Mouse (Mus musculus) gastrocnemius, adult 2 months (tissue): ENCODE results near the gene Fndc3a. TPM values are rescaled to one million over a fixed set of nuclear protein-coding genes. Genes with fewer than 3 reads are reported as not detected.

Source experiments
- DNase-seq: peaks from one replicate; pipeline ENCODE4 v3.0.0; 2022
- H3K27ac ChIP-seq: fragments of 200-600 bp; 2 replicates; pipeline ENCODE4 v1.8.1; 2022; ENCODE audit warnings: mild to moderate bottlenecking
- H3K4me3 ChIP-seq: fragments of 200-600 bp; 2 replicates; pipeline ENCODE4 v1.8.1; 2022; ENCODE audit warnings: mild to moderate bottlenecking, moderate library complexity
- CTCF ChIP-seq: fragments of 200-600 bp; IDR thresholded peaks from 2 replicates; pipeline ENCODE4 v1.8.1; 2022; ENCODE audit warnings: antibody characterized with exemption, mild to moderate bottlenecking, moderate library complexity
- intact Hi-C: fragments of 180-260 bp; cut with DNase I; formaldehyde crosslinking; loops from one replicate; pipeline ENCODE4 v1.15.1; 2025
- total RNA-seq, 2 experiments: library from RNA; stranded (reverse); gene quantifications; 2 replicates each; pipeline ENCODE4 v1.2.3; 2021

The Fndc3a gene
- total RNA-seq, 2 experiments from 2014 or later: 7.5 to 8.5 TPM

GRCm38 (mm10) chr14:72711130-72711529 lies 1.3 kb upstream of the Fndc3a start:
- intact Hi-C loops: no loop called here
- TF ChIP-seq CTCF: no peak
- H3K27ac ChIP-seq: no peak overlapping the region
- H3K4me3 ChIP-seq: peak overlapping the region; percentile 92
- no peak for DNase-seq

GRCm38 (mm10) chr14:72710341-72711027 lies 681 bp upstream of the Fndc3a start:
- intact Hi-C loops: no loop called here
- peak overlapping the region; percentile 91 for H3K27ac ChIP-seq
- no peak for TF ChIP-seq CTCF
- peak; percentile 18 for DNase-seq
- H3K4me3 ChIP-seq: peak overlapping the region; percentile 92

- peak; percentile 27 for DNase-seq
- Histone ChIP-seq H3K27ac (peak overlapping the region; percentile 91), H3K4me3 (peak overlapping the region; percentile 92)
- TF ChIP-seq CTCF: no peak
- intact Hi-C loops: loop anchor here (5.0 kb wide), 1 partner anchor 107 kb away; no protein-coding TSS in a partner anchor
Measured at GRCm38 (mm10) chr14:72709091-72709709, 603 bp downstream of the Fndc3a start.

GRCm38 (mm10) chr14:72708581-72708991 lies 1.2 kb downstream of the Fndc3a start:
- intact Hi-C loops: loop anchor here (5.0 kb wide), 1 partner anchor 106 kb away; no protein-coding TSS in a partner anchor
- H3K27ac ChIP-seq: no peak overlapping the region
- no peak for DNase-seq
- peak overlapping the region; percentile 92 for H3K4me3 ChIP-seq
- TF ChIP-seq CTCF: no peak

- H3K4me3 ChIP-seq: no peak overlapping the region
- intact Hi-C loops: no loop called here
- DNase-seq: no peak
- H3K27ac ChIP-seq: no peak overlapping the region
- TF ChIP-seq CTCF: no peak
Measured at GRCm38 (mm10) chr14:72700056-72700455, 9.7 kb downstream of the Fndc3a start.

GRCm38 (mm10) chr14:72691406-72691805 lies 18.4 kb downstream of the Fndc3a start:
- TF ChIP-seq CTCF: no peak
- intact Hi-C loops: no loop called here
- DNase-seq: no peak
- Histone ChIP-seq H3K27ac (no peak overlapping the region), H3K4me3 (no peak overlapping the region)

- intact Hi-C loops: no loop called here
- Histone ChIP-seq H3K4me3 (no peak overlapping the region), H3K27ac (no peak overlapping the region)
- no peak for TF ChIP-seq CTCF
- no peak for DNase-seq
Measured at GRCm38 (mm10) chr14:72689525-72689924, 20.3 kb downstream of the Fndc3a start.

- Histone ChIP-seq H3K27ac (no peak overlapping the region), H3K4me3 (no peak overlapping the region)
- intact Hi-C loops: no loop called here
- DNase-seq: no peak
- no peak for TF ChIP-seq CTCF
Measured at GRCm38 (mm10) chr14:72684857-72685370, 24.9 kb downstream of the Fndc3a start.

- TF ChIP-seq CTCF: no peak
- no peak overlapping the region for H3K27ac ChIP-seq
- no peak overlapping the region for H3K4me3 ChIP-seq
- intact Hi-C loops: no loop called here
- DNase-seq: no peak
Measured at GRCm38 (mm10) chr14:72677247-72677646, 32.6 kb downstream of the Fndc3a start.

- DNase-seq: no peak
- intact Hi-C loops: no loop called here
- no peak for TF ChIP-seq CTCF
- Histone ChIP-seq H3K27ac (no peak overlapping the region), H3K4me3 (no peak overlapping the region)
Measured at GRCm38 (mm10) chr14:72671911-72672310, 37.9 kb downstream of the Fndc3a start.

- DNase-seq: no peak
- Histone ChIP-seq H3K4me3 (no peak overlapping the region), H3K27ac (no peak overlapping the region)
- intact Hi-C loops: no loop called here
- TF ChIP-seq CTCF: no peak; the same call in 1 of the 2 replicates
Measured at GRCm38 (mm10) chr14:72670987-72671386, 38.8 kb downstream of the Fndc3a start.

- intact Hi-C loops: no loop called here
- no peak for DNase-seq
- Histone ChIP-seq H3K27ac (no peak overlapping the region), H3K4me3 (no peak overlapping the region)
- no peak for TF ChIP-seq CTCF
Measured at GRCm38 (mm10) chr14:72649268-72649667, 60.5 kb downstream of the Fndc3a start.

GRCm38 (mm10) chr14:72645512-72645911 lies 64.3 kb downstream of the Fndc3a start:
- TF ChIP-seq CTCF: no peak
- H3K4me3 ChIP-seq: no peak overlapping the region
- intact Hi-C loops: no loop called here
- no peak for DNase-seq
- no peak overlapping the region for H3K27ac ChIP-seq

GRCm38 (mm10) chr14:72644620-72645019 lies 65.2 kb downstream of the Fndc3a start:
- TF ChIP-seq CTCF: no peak
- no peak overlapping the region for H3K4me3 ChIP-seq
- intact Hi-C loops: no loop called here
- no peak overlapping the region for H3K27ac ChIP-seq
- no peak for DNase-seq
